ENCODE assay signal across 15 mouse cellular contexts in the genomic region with DNA sequence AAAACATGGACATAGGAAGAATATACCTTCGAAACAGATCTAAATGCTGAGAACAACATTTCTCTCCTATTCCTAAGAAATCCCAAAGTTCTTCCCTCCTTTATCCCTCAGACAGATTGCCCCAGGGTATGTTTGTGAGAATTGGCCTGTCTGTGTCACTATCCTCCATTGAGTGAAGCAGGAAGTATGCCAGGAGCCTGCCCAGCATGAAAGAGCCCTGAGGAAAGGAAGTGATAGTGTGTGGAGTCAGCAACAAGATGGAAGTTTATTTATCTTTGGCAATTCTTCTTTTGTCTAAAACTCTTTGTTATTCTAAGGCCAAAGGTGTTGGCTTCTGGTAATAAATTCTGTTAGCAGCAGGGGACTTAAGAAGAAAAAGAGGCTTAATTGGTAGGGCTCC.
A peak's percentile ranks its signal among the peaks of the same experiment; 100 is the strongest.
DNase-seq lines count a peak whose midpoint lies in the region.
"Had no signal": no experiment of that assay in that cellular context is flagged by ENCODE, and none has a peak within 500 bp of the region (broad histone marks: within the 10 kb centered on the region; RNA-seq: fewer than 3 reads in every experiment).

No protein-coding gene starts in this region.

- DNase-seq in 3T3-L1 (ENCODE audit: low read depth, low spot score) = peak; percentile 73
- DNase-seq in Muller cell, postnatal 12 days (ENCODE audit: inconsistent ontology term) = peak; percentile 67
- DNase-seq in ZHBTc4 (ENCODE audit: low read depth, low spot score) = peak; percentile 15
- DNase-seq in urinary bladder, postnatal 14 days (ENCODE audit: low spot score) = no peak
- DNase-seq in urinary bladder, postnatal 25 days (ENCODE audit: low spot score) = no peak
- DNase-seq: adrenal gland, adult 2 months; adrenal gland, postnatal 10 days; adrenal gland, postnatal 25 days; cerebellum, adult 11 months; cerebellum, adult 18-20 months; cerebellum, adult 8-10 months; cerebellum, adult 9-11 months; cerebellum, postnatal 14 days; cerebellum, postnatal 36 days; embryo, embryonic 11 days had no signal

Comparison
In these comparisons a context has a peak if more than half of its experiments do, and no peak if none do; other contexts are left out.
1. DNase-seq: peak in 3T3-L1 (single experiment), Muller cell, postnatal 12 days (single experiment) and ZHBTc4 (single experiment); none in urinary bladder, postnatal 14 days (single experiment) and urinary bladder, postnatal 25 days (single experiment).